Mouse (Mus musculus): ENCODE results near the gene Fap.

DNA sequence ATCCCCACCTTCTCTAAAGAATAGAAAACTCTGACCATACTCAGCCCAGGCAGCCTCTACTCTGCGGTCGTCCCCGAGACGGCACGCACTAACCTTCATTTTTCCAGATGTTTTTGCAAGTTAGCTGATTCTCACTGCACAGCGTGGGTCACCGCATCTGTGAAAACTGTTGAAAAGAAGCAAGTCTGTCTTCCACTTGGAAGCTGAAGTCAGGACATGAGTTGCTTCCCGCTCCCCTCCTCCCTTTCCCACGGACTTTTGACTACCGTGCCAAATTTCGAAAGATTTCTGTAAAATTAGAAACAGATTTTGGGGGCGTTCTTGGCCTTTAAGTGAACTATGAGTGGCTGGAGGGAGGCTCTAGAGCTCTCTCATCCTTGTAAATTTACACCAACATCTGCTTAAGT is at the start of gene Fap:
- TF ChIP-seq CTCF (IDR thresholded peaks at IDR 0.05; ENCODE audit: extremely low read depth, insufficient read length, insufficient replicate concordance, low read depth, low read length) (no peak), POLR2A (IDR thresholded peaks at IDR 0.05; ENCODE audit: low read depth, low read length) (no peak)
